Mouse (Mus musculus) gonadal fat pad, adult 2 months (tissue): ENCODE measurements around the gene Diras2. TPM values are rescaled to one million over a fixed set of nuclear protein-coding genes. Genes with fewer than 3 reads are reported as not detected.

Experiments used
- DNase-seq: peaks from one replicate; pipeline ENCODE4 v3.0.0-alpha.2; 2012; ENCODE audit warnings: low read depth
- polyA plus RNA-seq: library from polyadenylated mRNA; depleted of rRNA; stranded (reverse); fragments of >200 nt; gene quantifications from 2 replicates; pipeline ENCODE4 v1.2.3, GENCODE M21; 2012; rRNA removed

The Diras2 gene
- 1.1 and 1.3 TPM in 2 replicates for polyA plus RNA-seq

DNA sequence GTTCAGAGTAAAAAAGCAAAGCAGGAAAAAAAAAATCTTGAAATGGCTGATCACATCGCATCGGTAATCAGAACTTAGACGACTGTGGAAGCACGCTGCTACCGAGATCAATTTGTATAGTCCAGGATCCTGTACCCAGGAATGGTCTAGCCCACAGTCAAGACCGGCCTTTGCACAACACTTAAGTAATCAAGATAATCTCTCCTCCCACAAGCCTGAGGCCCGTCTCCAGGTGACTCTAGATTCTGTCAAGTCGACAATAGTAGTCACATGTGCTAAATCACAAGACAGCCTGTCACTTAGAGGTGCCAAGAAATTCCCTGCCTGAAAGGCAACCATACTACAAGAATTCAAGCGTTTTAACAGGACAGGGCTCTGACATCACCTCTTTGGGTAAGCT is at the start of gene Diras2:
Gene Diras2 (minus strand): TSS at position 159 of the 400 bp plus-strand sequence.
- peak; percentile 63 for DNase-seq

DNA sequence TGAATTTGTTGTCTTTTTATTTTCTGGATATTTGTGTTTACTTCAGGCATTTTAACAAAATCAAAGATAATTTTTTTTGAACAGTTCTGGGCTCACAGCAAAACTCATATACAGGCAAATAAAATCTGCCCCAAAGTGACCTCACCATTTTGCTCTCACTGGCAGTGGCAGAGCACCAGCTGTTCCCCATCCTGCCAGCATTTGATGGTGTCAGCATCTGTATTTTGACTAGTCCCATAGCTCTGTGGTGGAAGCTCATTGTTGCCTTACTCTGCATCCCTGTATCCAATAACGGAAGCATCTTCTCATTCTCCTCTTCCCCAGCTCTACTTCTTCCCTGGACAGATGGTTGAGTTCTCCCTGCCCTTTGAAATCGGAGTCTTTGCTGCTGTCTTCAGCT is 47.7 kb upstream of the Diras2 start:
- DNase-seq: no peak

DNA sequence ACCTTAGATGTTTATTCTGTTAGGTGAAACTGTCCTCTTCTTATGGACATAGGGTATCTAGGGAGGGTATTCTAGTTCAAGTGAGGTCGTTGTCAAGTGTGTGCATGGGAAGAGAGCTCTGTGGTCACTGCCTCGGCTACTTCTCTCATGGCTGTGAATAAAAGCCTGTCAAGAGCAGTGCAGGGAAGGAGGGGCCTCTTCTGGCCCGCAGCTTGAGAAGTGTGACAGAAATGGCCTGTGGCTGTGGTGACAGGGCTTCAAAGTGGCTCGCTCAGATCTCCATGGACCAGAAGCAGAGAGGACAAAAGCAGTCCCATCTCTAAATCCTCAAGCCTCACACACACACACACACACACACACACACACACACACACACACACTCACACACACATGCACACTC is 46.9 kb upstream of the Diras2 start:
- DNase-seq: no peak

DNA sequence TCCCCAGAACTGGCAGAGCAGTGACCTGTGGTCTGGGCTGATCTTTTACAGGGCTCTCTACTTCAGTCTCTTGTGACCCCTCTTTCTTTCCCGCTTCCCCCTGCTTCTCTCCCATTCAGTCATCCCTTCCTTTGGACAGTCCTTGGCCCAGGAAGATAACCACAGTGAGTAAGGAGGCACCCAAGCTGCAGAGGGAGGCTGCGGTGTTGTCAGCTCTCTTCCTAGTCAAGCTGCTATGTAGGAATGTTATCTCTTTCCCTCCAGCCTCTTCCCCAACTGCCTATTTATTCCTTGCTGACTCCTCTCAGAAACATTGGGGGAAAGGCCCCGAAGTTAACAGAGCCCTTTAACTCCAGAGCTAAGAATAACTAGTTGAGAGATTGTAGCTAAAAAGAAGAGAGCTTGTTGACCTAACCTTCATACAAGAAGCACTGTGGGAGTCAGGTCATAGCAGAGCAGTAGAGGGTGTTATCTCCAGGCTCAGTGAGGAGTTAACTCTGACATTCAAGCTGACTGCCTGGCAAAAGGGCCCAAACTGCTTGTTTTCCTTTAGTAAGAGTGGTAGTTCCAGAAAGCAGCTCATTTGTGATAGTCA is 46.3 kb upstream of the Diras2 start:
- no peak for DNase-seq

DNA sequence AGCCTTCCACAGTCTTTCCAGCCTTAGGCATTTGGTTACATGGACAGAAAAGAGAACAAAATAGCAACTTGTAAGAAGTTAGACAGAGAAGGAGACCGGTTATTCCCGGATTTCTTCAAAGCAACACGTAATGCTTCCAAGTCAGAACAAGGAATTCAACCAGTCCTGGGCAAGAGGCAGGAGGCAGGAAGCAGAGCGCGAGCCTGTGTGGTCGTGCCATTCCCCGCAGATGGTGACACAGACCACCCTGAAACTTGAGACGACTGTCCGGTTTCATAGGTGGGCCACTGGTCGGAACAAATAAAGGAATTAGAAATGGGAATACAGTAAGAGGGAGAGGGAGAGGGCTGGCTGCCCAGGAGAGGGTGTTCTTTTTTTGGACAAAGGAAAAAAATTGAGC is 45.8 kb upstream of the Diras2 start:
- DNase-seq: no peak

DNA sequence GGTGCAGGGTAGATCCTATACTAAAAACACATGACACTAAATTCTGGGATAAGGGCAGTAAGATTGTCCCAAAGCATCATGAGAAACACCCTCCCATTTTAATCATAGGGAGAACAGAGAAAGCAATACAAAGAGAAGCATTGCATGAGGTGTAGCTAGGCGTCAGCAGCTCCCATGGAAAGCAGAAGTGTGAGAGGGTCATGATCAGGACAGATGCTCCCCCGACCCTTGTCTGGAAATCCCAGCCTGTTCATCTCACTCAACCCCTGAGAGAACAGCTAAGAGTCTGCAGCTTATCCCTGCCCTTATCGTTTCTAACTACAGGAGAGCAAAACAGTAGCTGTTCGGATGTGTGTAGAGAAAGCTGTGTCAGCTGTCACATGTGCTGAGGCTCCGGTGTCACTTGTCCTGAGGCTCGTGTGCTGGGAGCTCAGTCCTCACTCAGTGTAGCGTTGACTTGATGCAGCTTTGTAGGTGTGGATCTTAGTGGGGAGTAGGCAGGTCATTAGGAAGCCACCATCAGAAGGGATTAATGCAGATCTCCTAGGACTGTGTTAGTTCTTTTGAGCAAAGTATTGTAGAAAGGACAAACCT is 45.0 kb upstream of the Diras2 start:
- DNase-seq: no peak

DNA sequence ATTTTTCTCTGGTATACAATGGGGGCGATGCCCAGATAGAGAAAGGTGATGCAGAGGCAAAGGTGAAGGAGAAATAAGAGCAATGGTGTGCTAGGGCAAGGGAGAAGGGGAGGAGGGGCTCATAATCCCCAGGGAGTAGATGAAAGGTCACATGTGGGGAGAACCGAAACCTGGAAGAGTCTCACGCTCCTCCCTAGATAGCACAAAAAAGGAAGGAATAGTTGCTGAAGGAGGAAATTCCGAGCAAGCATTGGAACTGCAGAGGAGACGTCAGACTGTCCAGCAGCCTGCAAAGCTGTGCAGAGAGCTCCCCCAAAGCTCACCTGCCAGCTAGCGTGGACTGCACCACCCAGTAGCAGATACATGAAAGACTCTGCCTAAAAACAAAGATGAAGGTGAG is 44.4 kb upstream of the Diras2 start:
- no peak for DNase-seq

DNA sequence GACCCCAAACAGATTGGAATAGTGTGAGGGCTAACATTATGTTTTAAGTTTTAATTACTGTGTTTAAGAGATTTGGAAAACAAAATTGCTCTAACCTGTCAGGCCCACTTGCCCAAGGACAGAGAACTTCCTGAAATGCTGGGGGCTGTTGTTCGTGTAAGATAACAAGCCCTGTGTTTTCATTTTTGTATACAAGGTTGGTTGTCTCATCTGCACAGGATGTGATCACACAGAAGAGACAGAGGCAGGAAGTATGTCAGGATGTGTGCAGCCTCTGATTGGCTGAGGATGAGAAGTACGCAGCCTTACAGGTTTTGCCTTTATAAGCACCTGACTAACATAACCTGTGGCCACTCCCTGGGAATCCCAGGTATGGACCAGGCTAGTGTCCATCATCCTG is 43.2 kb upstream of the Diras2 start:
- no peak for DNase-seq

DNA sequence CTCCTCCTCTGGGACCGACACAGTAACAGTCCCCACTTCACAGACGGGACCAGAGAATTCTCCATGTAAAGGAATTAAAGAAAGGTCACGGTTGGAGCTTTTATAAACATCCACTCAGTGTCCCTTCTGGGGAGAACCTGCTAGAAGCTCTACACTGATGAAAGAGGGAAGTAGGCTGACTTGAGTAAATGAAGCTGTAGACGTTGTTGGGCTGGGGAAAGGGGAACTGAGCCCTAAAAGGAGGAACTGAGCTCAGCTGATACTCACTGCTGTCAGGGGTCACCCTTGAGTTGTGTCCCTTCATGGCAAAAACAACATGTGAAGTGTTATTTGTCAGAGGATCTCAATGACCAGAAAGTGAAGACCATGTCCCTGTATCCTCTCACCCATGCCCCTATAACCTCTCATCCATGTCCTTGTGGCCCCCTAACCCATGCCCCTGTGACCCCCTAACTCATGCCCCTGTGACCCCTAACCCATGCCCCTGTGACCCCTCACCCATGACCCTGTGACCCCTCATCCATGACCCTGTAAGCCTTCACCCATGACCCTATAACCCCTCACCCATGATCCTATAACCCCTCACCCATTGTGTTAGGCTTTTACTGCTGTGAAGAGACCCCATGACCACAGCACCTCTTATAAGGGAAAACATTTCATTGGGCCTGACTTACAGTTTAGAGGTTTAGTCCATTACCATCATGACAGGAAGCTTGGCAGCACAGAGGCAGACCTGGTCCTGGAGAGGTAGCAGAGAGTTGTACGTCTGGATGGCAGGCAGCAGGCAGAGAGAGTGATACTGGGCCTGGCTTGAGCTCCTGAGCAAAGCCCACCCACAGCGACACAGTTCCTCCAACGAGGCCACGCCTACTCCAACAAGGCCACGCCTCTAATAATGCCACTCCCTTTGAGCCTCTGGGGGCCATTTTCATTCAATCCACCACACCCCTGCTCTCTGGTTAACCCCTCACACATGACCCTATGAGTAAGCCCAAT is 41.7 kb upstream of the Diras2 start:
- no peak for DNase-seq

DNA sequence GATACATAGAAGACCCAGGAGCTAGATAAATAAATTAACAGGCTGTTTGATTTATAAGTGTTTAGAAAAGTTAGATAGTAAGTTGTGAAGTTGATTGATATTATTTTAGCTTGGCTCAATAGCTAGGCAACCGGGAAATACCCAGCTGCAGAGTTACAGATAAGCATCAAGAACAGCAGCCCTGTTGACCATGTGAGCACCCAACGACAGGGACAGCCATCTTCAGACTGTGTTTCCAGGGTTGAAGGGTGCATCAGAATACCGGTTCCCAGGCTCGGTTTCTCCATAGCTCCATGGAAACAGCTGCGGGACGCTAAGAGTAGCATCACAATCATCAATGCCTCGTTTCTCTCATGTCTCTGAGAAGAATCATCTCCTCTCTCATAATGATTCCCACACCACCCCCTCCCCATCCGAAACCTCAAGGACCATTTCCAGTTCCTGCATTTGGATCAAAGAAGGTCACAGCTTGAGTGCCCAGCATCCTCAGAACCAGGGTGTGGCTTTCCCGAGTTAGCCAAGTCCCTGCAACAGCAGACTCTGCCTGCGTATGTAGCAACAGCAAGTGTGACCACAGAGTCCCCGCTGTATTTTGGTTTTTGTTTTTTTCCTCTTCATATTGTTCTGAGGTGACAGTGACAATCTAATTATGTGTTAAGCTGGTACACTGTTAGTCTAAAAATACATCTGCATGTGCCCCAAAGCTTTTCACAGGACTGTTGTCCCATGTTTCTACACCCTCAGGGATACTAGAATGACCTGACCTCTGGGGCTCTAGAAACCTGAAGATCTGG is 40.7 kb upstream of the Diras2 start:
- no peak for DNase-seq

DNA sequence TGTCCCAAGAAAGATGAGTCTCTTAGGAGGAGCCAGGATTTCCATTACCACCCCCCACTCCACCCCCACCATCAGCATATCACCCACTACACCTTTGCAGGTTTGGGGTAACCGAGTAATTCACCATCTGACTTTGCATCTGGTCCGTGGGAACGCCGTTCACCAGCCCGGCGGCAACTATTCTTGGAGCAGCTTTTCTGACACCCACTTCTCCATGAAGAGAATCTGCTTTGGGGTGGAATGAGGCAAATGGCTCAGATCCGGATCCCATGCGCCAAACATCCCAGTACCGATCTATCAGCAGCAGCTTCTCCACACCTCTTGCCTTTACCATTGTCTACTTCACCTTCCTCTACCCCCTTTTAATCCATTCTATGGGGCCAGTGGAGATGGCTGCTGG is 39.2 kb upstream of the Diras2 start:
- no peak for DNase-seq

DNA sequence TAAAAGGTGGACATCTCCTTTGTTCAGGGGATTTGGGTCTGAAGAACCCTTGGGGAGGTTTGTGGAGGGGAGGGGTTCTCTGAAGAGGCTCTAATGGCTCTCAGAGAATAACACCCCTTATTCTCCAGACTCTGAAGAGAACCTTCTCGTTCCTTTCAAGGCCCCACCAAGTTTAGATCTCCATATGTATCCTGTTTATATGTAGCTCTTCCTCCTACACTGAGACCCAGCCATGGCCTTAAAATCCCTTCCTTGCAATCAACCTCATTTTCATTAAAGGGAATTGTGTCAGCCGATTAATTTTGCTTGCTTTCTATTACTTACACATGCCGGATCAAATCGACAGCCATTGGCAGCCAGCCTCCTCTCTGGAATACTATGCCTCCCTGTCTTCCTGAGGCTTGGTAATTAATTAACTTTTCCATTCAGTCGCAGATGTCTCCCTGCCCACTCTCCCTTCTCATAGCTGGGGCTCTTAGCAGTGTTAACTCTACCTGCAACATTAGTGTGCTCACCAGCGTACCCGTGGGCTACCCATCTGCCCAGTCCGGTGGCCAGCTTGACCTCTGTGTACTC is 38.2 kb upstream of the Diras2 start:
- no peak for DNase-seq

DNA sequence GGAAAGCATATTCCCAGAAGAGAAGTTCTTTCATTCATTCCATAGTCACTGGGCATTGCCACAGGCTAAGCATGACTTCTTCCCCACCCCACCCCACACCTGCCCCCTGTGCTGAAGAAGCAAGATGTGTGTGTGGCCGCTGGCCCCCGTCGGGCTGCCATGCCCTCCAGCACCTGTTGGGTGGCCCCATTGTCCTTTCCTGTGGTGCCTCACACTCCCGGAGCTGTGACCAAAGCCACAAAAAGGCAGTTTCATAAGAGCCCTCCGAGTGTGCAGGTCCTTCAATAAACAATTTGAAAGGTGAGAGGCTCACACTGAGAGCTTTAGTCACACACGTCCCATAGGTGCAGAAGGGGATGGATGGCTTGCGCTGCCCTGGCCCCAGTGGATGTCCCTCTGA is 35.7 kb upstream of the Diras2 start:
- DNase-seq: no peak

DNA sequence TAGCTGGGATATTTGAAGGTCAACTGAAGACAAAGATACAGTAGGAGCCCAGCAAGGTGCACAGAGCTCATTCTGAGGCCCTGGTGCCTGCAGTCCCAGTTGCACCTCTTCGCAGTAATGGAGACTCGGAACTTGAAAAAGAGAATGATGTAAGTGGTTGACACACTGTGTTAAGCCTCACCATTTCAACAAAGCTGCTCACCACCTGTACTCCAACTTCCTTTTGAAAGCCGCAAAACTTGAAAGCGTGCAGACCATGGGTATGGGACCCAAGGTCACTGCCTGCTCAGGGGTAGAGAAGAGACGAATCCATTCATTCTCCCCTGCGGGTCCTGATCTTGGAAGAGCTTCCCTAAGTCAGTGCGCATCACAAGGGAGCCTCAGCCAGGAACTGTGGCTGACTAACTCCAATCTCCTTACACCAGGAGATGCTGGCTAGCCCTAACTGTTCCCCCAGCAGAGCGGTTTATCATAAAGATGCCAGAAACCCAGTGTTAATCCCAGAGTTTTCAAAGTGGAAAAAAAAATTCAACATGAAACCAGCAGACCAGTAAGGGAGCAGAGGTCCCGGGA is 35.2 kb upstream of the Diras2 start:
- DNase-seq: no peak

DNA sequence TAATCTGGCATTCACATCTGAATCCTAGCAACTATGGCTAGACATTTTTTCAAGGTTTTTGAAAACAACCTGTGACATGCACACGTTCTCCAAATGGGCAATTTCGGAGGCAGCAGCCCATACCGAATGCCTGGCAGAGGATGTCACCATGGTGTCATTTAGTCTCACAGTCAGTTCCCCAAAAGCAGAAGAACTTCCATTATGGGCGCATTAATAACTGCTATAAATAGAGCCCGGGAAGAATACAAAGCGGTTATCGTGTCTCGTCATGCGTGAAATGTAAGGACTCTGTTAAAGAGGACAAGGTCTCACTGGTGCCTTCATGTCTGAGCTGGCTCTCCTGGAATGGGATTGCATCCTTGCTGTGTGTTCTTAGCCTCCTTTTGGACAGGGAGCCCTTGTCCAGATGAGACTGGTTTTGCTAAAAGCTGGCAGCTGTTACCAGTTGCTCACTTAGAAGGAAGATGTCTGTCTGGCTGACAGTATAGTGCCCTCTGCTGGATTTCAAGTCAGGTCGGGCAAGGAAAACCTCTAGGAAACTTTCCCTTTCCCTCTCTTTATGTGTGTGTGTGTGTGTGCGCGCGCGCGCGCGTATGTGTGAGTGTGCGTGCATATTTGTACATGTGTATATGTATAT is 34.1 kb upstream of the Diras2 start:
- DNase-seq: no peak

DNA sequence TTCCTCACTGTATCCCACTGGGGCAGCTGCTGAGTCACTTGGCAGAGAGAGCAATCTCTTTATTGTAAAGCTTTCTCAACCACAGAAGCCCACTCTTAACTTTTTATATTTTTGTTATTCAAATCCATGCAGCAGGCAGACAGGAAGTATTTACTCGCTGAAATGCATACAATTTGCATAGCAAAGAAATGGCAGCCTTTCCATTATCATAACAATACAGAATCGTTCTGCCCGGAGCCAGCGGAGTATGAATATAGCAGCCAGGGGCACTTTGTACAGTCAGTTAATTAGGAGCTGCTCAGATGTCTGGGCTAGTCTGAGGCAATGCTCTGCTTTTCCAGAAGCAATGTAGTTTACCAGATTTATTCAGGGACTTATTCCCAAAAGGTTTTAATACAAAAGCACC is 31.1 kb upstream of the Diras2 start:
- DNase-seq: no peak

DNA sequence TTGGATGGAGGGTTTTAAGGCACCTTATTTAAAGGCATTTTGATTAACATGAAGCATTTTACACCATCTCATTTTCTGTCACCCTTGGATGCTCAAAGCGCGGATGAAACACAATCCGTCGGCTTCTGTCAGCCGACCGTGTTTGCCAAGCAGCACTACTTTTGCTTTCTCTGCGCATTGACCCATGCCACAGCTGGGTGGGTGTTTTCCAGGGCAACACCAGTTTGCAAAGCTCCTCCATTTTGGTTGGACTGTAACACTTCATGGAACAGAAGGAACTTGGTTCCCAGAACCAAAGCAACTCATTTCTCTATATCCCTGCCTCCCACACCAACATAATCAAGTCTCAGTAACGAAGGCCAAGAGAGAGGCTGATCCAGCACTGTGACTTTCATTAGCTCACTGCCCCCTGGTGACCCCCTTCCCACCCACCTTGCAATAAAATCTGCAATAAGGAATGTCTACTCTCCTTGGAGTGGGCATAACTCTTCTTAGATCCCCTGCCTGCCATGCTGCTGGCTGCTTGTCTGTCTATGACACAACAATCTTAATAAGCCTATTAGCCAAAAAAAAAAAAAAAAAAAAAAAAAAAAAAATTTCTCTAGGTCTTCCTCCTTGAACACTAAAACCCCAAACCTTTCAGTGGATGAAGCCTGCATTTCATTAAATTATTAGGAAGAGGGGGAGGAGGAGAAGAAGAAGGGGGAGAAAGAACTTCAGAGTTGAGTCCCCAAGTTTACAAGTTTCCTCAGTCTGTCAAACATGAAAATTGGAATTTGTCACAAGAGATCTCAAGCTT is 30.5 kb upstream of the Diras2 start:
- DNase-seq: no peak

DNA sequence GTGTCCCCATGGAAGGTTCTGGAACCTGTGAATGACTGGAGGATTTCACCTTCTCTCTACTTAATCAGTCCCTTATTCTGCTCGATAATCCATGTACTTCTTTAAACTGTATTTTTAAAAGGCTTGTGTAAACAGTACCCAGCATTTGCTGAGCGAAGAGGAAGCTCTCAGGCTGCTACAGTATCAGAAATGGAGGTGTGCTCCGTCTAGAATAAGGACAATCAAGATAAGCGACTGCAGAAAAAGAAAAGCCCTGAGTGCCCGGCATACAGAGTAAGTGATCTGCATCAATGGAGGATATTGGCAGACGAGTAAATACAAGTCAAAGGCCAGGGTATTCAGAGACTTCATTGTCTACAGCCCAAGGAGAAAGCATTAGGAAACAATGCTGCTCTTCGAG is 26.3 kb upstream of the Diras2 start:
- no peak for DNase-seq

DNA sequence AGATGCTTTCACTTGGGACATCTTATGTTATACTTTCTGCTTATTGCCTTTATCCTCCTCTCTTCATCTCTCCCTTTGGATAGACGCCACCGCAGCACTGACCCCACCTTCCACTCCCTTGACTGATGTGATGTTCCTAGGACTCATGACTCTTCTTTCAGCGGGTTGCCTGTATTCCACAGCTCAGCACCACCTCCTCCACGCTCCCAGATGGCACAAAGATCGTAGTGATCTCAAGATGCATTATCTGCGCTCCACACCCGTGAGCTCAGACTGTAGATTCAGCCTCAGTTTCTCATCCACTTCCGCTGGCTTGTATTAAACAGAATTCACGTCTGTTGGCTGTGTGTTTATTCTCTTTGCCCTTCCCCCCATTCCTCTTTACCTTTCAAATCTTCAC is 23.6 kb upstream of the Diras2 start:
- DNase-seq: no peak
